Mouse (Mus musculus): ENCODE measurements around the gene Coa4.
"Not testable (repeated sequence)": the region's sequence is repeated elsewhere in the genome, so short reads cannot be mapped to it uniquely, and the experiment has no call there.

Gene Coa4

GRCm38 (mm10) chr7:100561861-100562587 lies 25.2 kb downstream of the Coa4 start:
- DNase-seq (ENCODE audit: low spot score in 2 of 2): no peak

- DNase-seq (ENCODE audit: low spot score in 2 of 2): not testable (repeated sequence)
Measured at GRCm38 (mm10) chr7:100567238-100567637, 30.4 kb downstream of the Coa4 start.

GRCm38 (mm10) chr7:100569907-100570306 lies 33.0 kb downstream of the Coa4 start:
- no peak for DNase-seq (ENCODE audit: low spot score in 2 of 2)

- DNase-seq (ENCODE audit: low spot score in 2 of 2): no peak
Measured at GRCm38 (mm10) chr7:100570930-100571715, 34.3 kb downstream of the Coa4 start.

GRCm38 (mm10) chr7:100572061-100572460 lies 35.2 kb downstream of the Coa4 start:
- no peak for DNase-seq (ENCODE audit: low spot score in 2 of 2)

GRCm38 (mm10) chr7:100572704-100573103 lies 35.8 kb downstream of the Coa4 start:
- no peak for DNase-seq (ENCODE audit: low spot score in 2 of 2)

GRCm38 (mm10) chr7:100578794-100579193 lies 41.9 kb downstream of the Coa4 start:
- no peak for DNase-seq (ENCODE audit: low spot score in 2 of 2)

- DNase-seq (ENCODE audit: low spot score in 2 of 2): no peak
Measured at GRCm38 (mm10) chr7:100582235-100582634, 45.4 kb downstream of the Coa4 start.

- DNase-seq (ENCODE audit: low spot score in 2 of 2): peak; percentile 88 to 91
Measured at GRCm38 (mm10) chr7:100582727-100583236, 45.9 kb downstream of the Coa4 start.

GRCm38 (mm10) chr7:100589816-100590215 lies 52.9 kb downstream of the Coa4 start:
- DNase-seq (ENCODE audit: low spot score in 2 of 2): no peak

Data from spleen, postnatal 10 days (tissue).